Mouse (Mus musculus): ENCODE results near the gene Grn.

GRCm38 (mm10) chr11:102400513-102401084, 29.5 kb upstream of the Grn start:
- no peak for TF ChIP-seq CTCF (IDR thresholded peaks at IDR 0.05; ENCODE audit: control insufficient read depth, insufficient read depth, insufficient read length)
- no peak for TF ChIP-seq MAX (IDR thresholded peaks at IDR 0.05)

Measured in C2C12 (cell line).